Mouse (Mus musculus) adrenal gland, adult (tissue): ENCODE data around the gene Irx4.

Experiments used
- DNase-seq, 2 experiments: peaks; one replicate each; pipeline ENCODE4 v3.0.0; 2022 to 2023; ENCODE audit warnings: low spot score in 1 of 2; ENCODE audit not compliant: inconsistent age in 2 of 2

The Irx4 gene

GRCm38 (mm10) chr13:73269891-73270290 lies 9.6 kb downstream of the Irx4 start:
- no peak for DNase-seq

DNA sequence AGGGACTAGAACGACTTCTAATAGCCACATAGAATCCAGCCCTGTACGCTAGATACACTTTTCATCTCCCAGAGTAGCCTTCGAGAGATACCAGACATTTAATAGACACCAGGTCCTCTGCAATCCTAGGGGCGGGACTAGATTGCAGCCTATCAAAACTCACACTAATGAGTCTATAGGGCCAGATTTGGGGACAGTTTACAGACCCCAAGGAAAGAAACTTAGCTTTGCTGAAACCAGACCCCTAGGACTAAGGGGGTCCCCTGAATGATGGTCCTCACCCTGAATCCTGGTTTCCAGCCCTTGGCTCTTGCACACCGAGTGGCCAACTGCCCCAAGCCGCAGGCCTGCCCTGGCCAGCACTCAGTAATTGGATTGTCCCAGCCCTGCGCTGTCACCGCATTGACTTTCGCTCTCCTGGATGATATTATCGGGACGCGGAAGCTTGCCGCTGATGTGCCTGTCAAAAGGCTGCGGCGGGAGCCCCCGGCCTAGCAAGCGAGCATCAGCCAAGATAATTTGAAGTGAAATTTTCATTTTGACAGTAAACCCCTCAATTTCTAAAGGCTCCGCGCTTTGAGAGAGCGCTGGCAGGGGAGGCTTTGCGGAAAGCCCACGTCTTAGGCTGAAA lies 10.3 kb downstream of the Irx4 start:
- no peak for DNase-seq

DNA sequence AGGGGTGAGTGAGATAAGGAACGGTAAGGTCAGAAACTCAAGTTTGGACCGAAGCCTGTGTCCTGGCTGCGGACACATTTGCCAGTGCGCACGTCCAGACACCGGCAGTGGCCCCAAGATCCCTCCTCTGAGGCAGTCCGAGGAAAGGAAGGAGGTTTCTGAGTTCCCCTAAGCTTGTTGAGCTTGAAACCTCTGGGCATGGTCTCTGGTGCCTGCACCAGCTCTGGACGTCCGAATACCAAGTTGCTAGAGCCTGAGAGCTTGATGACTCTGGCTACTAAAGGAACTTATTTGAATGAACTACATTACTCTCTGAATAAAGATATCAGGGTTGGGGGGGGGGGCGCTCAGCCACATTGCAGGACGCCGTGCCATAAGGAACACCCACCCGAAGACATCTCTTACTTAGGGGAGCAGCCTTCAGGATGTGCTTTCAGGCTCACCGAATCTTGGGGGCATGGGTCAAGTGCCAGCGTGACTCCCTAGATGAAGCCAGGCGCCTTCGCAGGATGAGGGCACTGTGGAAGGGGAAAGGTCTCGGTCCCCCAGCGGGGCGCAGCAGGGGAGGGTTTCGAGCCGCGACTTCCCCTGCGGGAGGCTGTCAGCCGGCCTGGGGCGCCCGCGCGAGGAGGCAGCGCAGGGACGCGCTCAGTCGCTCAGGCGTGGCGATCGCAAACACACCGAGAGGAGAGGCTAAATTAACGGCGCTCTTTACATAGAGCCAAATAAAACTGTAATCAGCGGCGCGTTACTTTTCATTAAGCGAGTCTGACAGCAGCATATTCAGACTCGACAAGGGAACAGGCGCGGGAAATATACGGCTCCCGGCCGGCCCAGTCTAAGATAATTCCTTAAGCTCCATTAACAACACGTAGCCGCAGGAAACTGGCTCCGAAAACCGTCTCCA lies 11.3 kb downstream of the Irx4 start:
- DNase-seq, result no peak

DNA sequence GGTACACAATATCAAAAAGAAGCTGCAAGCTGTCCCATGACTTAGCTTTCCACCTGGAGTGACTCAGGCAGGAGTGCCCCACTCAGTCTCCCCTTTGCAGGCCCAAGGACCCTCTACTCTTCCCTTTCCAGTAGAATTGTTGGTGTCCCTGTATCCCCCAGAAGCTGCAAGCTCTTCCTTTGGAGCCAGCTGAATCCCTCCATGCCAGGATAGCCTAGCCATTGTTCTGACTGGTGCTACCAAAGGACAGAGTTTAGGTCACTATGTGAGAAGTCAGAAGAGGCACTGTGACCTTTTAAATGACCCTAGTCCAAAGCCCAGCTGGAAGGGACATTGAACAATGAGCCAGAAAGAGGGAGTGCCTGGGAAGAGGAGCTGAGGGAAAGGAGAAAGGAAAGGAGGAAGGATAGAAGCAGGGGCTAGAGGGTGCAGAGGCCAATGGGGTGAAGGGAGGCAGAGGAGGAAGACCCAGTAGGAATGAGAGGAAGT lies 12.6 kb downstream of the Irx4 start:
- no peak for DNase-seq

DNA sequence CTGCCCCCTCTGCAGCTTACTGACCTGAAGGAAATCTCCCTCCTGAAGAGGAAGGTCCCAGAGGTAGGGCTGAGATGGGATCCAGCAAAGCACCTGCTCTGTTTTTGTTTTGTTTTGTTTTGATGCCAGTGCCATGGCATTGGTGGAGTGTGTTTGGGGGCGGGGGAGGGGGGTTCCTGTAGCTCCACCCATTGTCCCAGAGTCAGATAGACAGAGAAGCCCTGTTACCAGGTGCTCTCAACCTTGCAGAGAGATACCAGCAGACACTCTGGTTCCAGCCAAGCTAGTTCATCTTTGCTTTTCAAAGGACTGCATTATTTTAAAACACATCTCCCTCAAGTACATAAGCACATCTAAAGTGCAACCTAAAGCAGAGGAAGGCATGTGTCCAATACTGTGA lies 13.3 kb downstream of the Irx4 start:
- DNase-seq, result no peak

GRCm38 (mm10) chr13:73277361-73277760 lies 17.1 kb downstream of the Irx4 start:
- no peak for DNase-seq

GRCm38 (mm10) chr13:73277797-73278196 lies 17.5 kb downstream of the Irx4 start:
- no peak for DNase-seq

DNA sequence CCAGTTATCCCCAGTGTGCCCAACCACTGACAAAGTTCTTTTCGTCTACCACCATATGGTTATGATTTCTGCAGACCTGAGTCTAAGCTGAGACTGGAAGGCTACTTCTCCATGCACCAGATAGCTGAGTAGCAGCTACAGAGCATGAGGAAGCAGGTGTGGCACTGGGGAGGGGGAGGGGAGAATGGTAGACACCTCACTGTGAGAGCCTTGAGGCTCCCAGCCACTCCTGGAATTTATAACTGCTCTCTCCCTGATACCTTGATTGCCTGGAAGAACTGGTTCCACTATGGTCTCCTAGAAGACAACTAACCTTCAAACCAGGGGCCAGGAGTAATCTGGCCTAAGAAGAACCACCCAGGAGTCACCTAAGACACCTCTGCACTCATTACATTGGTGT lies 18.9 kb downstream of the Irx4 start:
- DNase-seq, result no peak

DNA sequence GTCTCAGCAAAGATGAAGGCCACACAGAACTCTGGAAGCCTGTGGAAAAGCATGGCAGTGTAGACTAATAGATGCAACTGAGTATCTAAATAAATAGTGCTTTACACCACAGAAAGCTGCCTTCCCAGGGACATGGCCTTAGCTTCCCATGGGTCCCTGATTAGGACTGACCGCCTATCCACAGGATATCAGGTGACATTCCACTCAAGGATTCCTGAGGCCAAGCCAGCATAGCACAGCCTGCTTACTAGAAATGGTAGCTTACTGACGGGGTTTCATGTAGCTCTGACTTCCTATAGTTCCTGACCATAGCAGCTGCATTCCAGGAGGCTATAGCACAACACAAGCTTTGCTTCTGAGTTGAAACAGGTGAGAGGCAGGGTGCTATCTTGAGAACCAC lies 22.1 kb downstream of the Irx4 start:
- DNase-seq, result no peak

DNA sequence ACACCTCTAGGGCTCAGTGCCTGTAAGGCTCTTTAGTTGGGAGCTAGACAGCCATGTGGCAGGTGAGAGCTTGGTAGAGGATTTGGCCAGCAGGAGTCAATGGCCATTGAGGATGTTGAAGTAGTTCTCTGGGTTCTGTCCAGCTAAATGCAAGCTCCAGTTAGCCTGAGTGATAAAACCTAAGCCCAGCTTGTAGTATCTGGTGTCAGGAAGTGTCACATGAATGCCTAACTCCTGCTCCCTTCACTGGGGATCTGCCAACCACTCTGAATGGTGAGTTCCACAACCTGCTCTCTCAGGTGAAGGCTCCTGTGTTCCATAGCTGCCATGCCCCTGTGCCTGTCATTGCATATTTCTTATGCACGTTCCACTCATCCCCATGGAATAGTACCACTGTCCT lies 23.3 kb downstream of the Irx4 start:
- no peak for DNase-seq

- DNase-seq, result no peak
Observed at GRCm38 (mm10) chr13:73290206-73290605, 29.9 kb downstream of the Irx4 start.

- DNase-seq, result no peak
Observed at GRCm38 (mm10) chr13:73291102-73291501, 30.8 kb downstream of the Irx4 start.

DNA sequence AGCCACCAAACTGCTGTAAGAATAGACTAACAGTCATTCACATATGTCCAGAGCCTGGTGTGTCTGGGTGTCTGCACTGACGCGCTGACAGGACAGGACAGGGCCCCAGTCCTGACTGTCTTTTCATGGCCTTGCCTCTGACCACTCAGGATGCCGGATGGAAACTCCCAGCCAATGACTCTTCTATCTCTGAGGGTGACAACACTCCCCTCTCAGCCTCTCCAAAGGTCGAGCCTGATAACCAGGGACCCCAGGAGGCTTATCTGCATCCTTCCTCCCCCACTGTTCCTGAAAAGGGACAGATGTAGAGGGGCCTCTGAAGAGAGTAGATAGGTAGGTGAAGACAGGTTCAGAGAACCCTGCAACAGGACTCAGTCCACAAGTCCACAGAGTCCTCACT lies 38.4 kb downstream of the Irx4 start:
- no peak for DNase-seq

DNA sequence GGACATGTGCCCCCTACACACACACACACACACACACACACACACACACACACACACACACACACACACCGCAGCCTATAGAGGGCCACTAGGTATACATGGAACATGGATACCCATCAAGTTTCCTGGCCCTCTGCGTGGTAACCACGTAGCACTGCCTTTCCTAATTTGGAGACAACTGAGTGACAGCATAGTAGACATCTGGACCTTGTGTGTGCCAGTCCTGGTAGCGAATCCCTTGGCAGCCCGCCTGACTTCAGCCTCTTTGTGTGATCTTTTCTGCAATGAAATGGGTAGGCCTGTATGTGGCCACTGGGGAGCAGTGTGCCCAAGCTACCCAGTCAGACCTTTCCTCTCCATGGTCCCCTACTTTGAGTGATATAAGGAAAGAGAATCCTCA lies 39.0 kb downstream of the Irx4 start:
- DNase-seq, result no peak

- no peak for DNase-seq
Observed at GRCm38 (mm10) chr13:73304729-73305128, 44.5 kb downstream of the Irx4 start.

- no peak for DNase-seq
Observed at GRCm38 (mm10) chr13:73305398-73306084, 45.3 kb downstream of the Irx4 start.

DNA sequence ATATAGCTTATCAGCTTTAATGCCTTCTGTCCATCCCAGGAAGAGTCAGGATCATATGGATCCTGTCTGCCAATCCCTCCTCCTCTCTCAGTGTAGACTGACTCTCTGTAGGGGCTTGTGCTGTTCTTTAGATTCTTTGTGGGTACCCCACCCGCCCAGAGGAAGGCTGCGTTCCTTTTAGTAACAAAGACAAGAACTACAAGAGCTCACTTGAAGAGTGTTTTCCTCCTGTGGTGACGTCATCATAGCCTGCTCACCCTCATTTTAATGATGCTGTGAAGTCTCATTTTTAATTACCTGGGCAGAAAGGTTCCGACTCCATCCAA lies 45.8 kb downstream of the Irx4 start:
- DNase-seq, result no peak

DNA sequence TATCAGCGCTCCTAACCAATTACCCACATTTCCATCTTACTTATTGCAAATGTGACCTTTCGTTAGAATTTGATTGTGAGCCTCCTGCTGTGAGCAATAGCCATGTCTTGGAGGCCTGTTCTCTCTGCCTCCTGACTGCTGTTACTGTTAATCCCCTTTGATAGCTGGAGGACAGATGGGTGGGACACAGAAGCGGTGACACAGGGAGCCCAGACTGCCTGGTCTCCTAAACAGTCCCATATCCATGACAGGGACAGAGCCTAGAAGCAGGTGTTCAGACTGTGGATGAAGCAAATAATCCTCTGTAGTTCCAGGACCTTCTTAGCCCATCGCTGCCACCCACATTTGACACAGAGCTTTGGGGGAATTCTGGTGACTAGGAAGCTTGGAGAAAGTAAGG lies 46.2 kb downstream of the Irx4 start:
- DNase-seq, result no peak

- peak; percentile 21 to 78 for DNase-seq
Observed at GRCm38 (mm10) chr13:73310183-73310929, 50.1 kb downstream of the Irx4 start.
